Mouse (Mus musculus): ENCODE data around the gene Fbxo24.
"Not testable (repeated sequence)": the region's sequence is repeated elsewhere in the genome, so short reads cannot be mapped to it uniquely, and the experiment has no call there.

The Fbxo24 gene

DNA sequence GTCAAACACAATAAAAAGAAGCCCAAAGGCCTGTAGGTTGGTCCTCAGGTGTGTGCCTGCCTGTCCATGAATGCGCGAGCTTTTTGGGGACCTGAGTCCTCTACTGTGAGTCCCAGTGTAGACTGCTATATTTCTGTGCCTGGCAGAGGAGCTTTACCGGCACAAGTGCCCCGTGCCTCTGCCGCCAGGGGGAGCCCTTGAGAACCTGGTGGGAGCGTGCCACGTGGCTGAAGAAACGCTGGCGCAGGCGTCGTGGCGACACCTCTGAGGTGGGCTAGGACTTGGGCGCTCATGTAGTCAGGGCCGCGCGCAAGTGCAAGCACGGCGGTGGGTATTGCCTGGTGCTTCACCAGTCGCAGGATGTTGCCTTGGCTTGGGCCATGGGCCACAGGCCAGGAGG, 12.3 kb upstream of the Fbxo24 start, which contains the start of gene Sap25:
Sap25 (plus strand) TSS at position 281 of the 400 bp plus-strand sequence.
- no peak for DNase-seq

DNA sequence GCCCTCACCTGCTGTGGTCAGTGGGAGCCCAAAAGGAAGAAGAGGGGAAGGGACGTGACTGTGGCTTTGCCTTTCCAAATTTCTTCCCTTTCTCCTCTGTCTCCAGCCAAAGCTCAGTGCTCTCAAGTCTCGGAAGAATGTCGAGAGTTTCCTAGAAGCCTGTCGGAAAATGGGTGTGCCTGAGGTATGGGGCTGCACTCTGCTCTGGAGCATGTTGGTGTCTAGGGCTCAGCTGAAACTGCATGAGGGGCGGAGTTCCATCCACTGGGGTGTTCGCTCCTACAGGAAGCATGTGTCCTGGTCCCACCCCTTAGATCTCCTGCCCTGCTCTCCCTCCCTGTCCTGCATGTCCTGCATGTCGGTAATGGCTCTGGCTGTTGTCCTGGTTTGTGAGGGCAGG, 10.7 kb upstream of the Fbxo24 start:
- no peak for DNase-seq

DNA sequence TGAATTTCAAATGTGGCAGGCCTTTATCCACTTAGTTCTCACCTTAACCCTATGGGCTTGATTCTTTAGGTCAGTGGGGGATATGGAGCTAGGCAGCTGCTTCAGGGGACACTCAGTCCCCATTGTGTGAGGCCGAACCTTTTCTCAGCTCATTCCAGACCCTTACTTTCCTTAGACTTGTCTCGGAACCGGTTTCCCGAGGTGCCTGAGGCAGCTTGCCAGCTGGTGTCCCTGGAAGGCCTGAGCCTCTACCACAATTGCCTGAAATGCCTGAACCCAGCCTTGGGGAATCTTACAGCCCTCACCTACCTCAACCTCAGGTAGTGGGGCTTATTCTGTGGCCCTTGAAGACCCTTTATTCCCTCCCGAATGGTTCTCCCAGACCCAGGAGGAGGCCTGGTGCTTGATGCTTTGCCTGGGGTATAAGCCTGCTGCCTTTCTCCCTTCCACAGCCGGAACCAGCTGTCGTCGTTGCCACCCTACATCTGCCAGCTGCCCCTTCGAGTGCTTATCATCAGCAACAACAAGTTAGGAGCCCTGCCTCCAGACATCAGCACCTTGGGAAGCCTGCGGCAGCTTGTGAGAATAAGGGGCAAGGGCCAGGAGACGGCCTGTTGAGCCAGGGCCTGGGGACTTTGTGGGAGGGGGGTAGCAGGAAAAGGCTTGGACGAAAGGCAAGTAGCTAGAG, 4.7 kb upstream of the Fbxo24 start:
- no peak for DNase-seq

DNA sequence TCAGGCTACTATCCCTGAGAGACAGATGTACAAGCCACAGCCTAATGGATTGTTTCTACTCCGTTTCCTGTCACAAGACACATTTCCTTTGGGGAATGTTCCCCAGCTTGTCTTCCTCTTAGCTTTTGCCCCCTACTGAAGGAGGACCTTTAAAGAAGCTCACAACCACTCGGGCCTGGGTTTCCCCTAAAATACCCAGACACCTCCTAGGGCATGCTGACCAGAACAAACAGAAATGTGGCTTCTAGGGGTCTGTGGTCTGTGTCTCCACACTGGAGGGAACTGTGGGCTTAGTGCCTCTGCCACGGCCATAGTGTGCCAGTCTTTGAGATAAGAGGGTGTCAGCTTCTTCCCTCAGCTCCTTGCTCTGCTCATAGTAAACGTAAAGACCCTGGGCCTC, 2.8 kb upstream of the Fbxo24 start:
- no peak for DNase-seq

DNA sequence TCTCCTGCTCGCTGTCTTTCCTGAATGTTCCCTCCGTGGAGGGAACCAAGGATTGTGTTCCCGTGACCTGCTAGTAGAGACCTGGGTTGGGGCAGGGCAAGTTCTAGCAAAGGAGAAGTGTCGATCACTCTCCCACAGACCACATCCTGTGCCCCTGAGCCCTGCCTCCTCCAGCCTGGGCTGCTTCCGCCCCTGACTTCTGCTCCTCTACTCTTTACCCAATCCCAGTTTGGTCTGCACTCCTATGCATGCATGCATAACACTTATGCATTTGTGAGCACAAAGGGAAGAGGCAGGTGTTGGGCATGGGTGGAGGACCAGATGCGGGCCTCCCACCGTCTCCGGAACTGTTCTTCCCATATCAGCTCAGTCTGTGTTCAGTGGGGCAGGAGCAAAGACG, 2.4 kb upstream of the Fbxo24 start:
- DNase-seq: peak; percentile 43

DNA sequence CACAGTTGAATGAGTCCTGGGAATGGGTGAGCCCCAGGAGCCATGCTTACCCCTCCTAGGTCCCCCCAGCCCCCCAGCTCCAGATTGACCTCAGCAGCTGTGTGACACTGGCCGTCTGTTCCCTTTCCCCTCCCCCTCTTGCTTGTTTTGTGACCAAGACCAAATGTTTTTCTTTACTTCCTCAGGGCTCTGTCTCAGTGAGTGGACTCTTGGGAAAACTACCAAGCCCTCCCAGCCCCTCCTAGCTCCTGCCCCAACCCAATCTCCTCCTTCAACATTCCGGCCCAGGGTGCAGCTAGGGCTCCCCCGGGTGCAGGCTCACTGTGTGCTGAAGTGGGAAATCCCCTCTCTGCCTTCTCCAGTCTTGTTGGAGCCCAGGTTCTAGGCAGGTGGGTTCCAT, 1.8 kb upstream of the Fbxo24 start:
- DNase-seq: peak; percentile 83

DNA sequence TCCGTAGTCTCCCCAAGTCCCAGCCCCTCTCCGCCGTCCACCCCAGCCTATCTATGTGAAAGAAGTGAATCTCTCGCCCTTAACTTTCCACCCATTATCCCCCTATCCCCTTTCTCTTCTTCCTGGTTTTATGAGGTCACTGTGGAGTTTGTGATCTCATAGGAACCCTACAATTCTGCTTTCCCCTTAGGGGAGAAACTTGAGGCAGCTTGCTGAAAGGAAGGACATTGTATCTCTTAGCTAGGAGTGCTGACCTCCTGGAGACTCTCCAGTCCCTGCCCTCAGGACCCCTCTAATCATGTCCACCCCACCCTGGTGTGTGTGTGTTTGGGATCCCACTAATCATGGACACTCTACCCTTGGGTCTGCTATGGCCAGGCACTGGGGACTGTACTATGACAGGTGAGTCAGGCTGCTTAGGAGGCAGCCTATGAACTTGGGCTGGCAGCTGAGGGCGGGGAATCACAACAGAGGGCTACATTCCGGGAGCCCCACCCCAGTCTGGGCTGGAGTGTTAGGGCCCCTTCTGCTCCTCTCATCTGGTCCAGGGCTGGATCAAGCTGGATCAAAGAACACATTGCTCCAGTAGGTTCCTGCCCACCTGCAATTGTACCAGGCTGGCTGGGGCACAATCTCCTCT, 1.2 kb upstream of the Fbxo24 start:
- DNase-seq: peak; percentile 82

DNA sequence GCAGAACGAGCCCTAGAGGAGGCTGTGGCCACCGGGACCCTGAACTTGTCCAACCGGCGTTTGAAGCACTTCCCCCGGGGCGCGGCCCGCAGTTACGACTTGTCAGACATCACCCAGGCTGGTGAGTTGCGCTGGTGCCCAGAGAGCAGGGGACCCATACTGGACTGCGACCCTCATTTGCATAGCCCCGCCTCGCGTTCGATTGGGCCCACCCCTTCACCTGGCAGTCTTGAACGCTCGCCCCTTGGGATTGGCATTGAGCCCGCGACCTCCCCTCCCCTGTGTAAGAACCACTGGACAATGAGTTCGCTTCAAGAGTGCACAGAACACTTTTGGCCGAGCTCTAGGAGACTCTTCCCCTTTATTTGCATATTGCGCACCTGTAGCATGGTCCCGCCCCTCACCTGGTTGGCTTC, 512 bp upstream of the Fbxo24 start:
- peak; percentile 89 for DNase-seq

DNA sequence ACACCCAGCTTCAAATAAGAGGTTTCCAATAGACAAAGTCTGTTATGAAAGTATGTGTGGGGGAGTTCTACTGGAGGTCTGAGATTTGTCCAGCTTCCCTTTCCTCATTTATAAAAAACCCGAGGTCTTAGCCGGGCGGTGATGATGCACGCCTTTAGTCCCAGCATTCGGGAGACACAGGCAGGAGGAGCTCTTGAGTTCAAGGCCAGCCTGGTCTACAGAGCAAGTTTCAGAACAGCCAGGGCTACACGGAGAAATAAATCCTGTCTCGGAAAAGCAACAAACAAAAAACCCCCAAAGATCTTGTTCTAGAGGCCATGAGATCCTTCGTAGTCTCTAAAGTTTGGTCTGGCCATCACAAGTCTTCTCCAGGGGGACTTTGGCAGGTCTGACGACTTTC, 811 bp downstream of the Fbxo24 start:
- DNase-seq: peak; percentile 54

DNA sequence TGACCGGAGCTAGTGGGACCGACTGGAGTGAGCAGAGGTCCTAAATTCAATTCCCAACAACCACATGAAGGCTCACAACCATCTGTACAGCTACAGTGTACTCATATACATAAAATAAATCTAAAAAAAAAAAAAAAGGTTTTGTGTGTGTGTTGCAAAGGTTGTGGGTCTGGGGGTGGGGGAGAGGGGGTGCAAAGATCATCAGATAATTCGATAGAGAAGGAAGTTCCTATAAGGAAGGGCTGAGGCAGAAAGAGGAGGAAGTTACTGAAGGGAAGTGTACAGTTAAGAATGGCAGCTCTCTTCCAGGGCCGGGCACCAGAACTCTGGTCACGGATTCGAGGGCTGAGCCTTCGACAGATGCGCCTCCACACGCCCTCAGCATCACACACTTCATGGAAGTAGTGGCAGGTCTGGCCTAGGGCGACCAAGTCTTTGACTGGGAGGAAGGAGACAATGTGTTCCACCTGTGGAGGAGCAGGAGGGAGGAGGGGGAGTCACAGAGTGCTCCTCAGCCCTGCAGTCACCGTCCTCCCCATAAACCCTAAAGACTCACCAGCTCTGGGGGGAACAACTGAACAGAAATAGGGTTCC, 4.8 kb downstream of the Fbxo24 start:
- no peak for DNase-seq

DNA sequence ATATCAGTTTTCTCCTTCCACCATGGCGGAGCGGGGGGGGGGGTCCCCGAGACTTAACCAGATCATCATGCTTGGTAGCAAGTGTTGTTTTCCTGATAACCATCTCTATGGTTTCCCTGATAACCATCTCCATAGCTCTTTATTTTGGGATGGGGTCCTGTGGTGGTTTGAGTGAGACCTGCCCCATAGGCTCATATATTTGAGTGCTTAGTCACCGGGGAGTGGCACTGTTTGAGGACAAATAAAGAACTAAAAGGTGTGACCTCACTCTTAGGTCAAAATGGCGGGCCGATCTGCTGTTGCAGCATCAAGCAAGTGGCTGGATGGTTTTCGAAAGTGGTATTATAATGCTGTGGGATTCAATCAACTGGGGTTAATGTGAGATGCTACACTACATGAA, 13.5 kb downstream of the Fbxo24 start:
- DNase-seq: no peak

DNA sequence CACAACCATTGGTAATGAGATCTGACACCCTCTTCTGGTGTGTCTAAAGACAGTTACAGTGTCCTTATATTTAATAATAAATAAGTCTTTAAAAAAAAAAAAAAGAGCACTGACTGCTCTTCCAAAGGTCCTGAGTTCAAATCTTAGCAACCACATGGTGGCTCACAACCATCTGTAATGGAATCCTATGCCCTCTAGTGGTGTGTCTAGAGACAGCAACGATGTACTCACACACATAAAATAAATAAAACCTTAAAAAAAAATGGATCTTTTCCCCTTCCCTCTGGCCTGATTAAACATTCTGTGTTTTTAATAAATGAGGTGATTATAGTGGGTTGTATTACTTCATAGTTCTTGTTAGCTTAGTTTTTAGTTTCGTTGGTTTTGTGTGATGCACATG, 13.9 kb downstream of the Fbxo24 start:
- DNase-seq: not testable (repeated sequence)

DNA sequence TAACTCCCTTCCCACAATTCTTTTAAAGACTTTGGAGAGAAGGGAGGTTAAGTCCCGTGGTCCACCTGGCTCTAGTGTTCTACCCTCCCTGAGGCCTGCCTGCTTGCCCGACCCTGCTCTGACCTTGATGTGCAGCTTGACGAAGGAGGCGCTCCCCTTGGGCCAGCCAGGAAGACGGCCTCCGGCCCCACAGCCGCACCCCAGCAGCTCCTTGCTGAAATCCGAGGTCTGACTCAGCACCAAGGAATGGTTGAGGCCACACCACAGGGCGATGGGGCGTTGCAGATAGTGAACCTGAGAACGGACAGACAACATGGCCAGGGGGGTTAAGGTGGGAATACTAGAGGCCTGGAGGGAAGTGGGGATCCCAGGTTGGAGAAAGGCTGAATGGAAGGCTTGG, 15.3 kb downstream of the Fbxo24 start, which contains the start of gene Pcolce:
Pcolce (minus strand) TSS at position 235 of the 400 bp plus-strand sequence.
- no peak for DNase-seq

DNA sequence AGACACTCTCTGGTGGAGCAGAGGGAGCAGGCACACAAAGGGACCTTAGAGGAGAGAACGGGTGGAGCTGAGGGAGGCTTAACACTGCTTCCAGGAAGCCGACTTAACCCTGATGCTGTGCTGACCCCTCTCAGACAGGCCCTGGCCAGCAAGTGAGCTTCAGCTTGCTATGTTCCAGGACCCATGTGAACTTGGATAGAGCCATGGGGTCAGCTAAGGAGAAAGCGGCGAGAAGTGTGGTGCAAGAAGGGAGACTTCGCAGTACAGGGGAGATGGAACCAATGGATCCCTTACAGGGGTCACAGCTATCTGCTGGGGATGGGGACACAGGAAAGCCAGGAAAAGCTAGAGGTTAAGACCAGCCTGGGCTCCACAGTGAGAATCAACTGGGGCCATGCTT, 15.7 kb downstream of the Fbxo24 start:
- DNase-seq: no peak

DNA sequence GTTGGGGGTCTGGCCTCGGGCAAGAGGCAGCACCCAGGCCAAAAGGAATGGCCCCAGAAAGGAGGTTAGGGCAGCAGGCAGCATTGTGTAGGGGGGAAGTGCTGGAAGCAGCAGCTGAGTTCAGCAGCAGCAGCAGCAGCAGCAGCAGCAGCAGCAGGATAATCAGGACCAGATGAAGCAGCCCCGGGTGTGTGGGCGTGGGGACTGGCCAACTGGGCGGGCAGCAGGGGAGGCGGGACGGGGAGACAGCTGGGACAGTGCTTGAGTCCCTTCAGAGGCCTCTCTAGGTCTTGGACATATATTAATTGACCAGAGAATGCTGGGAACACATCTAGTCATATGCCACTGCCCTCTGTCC, 17.6 kb downstream of the Fbxo24 start:
- DNase-seq: peak; percentile 70

DNA sequence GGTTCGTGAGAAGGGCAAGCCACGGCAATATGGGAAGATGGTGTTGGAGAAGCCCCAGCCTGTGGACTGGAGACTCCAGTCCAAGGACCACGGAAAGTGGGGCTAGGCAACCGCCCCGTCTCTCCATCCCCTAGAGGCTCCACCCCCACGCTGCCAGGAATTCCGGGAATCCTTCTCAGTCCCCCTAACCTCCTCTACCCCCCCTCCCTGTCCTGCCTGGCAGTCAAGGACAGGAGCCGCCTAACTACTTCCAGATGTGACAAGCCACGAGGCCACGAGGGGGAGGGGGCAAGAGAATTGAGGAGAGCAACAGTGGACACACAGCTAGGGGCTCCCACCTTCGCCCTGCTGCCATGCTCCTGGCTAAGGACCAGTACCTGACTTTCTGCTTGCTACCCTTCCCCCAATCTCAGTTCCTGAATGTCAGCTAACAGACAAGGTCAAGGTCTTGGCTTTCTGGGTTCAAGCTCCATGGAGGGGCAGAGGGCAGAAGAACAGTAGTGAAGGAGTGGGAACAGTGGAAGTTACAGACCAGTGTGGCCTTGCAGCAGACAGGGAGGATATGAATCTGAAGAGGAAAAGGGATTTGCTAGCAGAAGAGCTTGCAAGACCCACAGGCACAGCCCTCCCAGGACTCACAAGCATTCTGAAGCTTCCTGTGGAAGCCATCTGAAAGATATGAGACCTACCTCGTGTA, 18.1 kb downstream of the Fbxo24 start:
- peak; percentile 88 for DNase-seq

DNA sequence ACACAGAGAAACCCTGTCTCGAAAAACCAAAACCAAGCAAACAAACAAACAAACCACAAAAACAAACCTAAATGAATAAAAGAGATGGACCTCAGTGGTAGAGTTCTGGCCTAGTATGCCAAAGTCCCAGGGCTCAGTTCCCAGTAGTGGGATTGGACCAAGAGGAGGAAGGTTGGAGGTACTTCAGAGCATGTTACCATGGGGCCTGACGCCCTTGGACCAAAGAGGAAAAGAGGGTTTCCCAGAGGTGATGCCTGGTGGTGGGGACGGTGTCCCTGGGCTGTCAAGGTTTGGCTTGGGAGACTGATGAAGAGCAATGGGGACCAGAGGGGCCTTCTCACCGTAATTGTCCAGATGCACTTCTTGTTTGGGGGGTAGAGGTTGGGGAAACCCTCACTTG, 18.7 kb downstream of the Fbxo24 start:
- no peak for DNase-seq

DNA sequence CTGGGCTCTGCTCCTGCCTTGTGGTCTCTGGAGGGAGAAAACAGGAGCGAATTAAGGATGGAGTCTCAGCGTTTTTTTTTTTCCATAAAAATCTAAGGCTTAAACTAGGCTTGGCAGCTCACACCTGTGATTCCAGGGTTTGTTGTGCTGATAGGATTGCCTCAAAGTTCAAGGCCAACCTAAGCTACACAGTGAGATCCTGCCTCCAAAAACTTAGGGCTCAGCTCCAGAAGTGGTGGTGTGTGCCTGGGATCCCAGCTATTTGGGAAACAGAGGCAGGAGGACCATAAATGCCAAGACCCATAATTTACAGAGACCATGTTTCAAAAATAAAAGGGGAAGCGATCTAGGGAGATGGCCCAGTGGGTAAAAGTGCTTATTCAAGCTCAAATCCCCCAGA, 19.5 kb downstream of the Fbxo24 start:
- DNase-seq: no peak

DNA sequence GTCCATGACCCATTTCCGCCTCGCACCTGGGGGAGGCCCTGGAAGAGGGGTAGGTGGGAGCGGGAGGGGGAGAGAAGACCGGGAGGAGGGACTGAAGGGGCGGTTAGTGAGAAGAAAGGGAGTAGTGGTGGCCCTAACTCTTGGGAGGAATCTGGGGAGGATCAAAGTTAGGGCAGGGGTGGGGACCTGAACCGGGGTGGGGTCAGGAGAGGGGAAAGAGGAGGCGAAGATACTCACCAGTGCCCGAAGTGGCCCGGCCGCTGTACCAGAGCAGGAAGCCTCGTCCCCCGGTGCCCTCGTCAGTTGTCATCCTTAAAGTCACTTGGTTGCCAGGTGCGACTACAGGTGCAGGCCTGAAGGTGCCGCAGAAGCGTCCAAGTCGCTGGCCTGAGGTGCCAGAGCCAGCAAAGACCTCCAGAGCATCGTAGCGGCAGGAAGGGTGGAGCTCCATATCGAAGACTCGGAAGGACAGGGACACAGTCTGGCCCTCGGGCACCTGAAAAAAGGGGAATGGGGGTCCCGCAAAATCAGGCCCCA, 20.1 kb downstream of the Fbxo24 start:
- DNase-seq: no peak

DNA sequence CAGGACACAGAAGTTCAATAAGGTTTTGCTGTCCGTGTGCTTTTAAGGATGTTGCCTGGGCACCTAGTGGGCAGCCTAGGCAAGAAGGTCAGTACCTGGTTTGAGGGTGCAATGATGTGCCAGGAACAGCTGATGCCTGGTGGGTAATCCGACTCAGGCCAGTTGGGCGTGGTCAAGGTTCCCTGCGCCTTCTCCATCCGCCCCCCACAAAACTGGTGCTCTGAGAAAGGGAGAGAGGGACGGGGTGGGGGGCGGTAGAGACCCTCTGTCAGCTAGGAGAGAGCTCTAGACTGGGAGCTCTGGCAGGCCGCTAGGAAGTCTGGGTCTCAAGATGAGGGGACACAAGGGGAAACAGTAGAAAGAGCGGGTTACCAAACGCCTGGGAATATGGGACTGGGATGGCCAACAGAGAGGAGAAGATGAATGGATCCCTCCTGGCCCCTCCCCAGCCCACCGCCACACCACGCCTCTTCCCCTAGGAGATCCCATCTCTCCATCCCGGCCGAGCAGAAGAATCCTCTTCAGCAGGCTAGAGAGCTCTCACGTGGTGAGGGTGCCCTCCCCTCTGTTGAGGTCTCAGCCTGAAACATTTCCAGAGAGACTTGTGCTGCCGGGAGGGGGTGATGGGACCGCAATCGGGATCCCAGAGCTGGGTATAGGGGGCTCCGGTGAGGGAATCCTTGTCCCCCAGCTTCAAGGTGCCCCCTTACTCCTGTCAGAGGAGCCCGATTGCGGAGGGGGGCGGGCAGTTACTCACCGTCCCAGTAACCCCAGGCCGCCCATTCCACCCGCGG, 20.7 kb downstream of the Fbxo24 start:
- no peak for DNase-seq

DNA sequence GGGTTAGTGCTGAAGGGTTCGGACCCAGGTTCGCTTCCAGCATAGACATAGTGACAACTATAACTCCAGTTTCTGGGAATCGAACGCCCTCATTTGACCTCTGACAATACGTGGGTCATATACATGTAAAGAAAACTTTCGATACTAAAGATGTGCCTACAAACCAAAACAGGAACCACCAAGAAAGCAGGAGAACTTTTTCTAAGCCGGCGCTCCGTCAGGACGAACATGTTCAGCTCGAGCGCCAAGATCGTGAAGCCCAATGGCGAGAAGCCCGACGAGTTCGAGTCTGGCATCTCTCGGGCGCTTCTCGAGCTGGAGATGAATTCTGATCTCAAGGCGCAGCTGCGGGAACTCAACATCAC, 27.5 kb downstream of the Fbxo24 start:
- DNase-seq: peak; percentile 36

DNA sequence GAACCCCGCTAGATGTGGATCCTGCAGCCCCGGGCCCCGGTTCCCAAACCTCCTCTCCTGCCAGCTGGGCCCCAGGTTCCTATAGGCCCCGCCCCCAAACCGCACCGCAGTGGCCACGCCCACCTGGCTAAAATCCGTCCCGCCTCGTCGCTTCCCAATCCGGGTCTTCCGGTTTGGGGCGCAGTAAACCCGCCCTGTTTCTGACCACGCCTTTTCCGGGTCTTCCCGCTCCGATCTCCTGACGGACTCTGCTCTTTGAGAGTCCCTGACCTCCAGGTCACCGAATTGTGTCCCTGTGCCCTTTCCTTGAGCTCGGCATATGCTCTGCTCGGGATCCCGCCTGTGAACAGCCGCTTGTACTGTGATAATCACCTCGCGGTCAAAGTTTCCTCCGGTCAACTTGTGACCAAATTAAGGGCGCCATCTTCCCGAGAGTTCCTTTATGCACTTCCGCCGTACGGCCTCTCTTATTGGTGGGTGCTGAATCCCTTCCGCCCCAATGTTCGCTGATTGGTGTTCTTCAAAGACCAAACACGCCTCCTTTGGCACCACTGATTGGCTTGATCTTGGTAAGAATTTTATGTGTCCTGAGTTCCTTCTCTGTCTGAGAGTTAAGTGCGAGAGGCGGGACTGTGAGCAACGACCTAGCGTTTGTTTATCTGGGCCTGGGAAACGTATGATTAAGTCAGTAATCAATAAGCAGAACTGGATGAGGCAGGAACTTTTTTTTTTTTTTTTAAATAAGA, 28.0 kb downstream of the Fbxo24 start, which contains the start of gene Mospd3:
Mospd3 (minus strand) TSS at position 440 of the 746 bp plus-strand sequence.
- DNase-seq: peak; percentile 97
